Mouse (Mus musculus) ES-E14 (cell line): Measurements from ENCODE around the gene Vsig8.

ENCODE experiments used
- CHD2 ChIP-seq: IDR thresholded peaks from 2 replicates; pipeline ENCODE4 v1.6.1; 2014; ENCODE audit warnings: mild to moderate bottlenecking, low read depth, low read length, inconsistent platforms
- HCFC1 ChIP-seq: IDR thresholded peaks from 2 replicates; pipeline ENCODE4 v1.6.1; 2012; ENCODE audit warnings: low read length, inconsistent platforms, borderline replicate concordance; ENCODE audit not compliant: insufficient read depth
- ZC3H11A ChIP-seq: IDR thresholded peaks from 2 replicates; pipeline ENCODE4 v1.6.1; 2012; ENCODE audit warnings: low read depth, mild to moderate bottlenecking, inconsistent platforms, low read length, borderline replicate concordance
- ZNF384 ChIP-seq: IDR thresholded peaks from 2 replicates; pipeline ENCODE4 v1.6.1; 2012; ENCODE audit warnings: low read depth, low read length, inconsistent platforms

DNA sequence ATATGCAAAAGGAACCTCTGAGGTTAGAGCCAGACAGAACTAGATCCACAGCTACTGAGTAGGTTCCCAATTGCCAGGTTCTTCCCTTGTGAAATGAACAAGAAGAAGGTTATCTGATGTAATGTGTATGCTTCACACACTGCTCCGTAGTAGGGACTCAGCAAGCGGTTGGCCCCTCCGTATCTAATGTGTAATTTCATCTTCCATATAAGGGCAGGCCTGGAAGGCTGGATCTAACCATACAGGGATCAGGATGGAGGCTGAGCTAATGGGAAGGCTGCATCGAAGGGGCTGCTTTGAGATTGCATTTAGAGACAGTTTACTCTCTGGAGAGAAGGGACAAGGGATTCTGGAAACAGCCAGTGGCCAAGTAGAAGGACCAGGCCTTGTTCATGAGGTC lies 12.0 kb downstream of the Vsig8 start:
- TF ChIP-seq ZC3H11A = no peak
- TF ChIP-seq CHD2 = no peak
- TF ChIP-seq ZNF384 = no peak
- no peak for TF ChIP-seq HCFC1
